In genomic region chr8:4252934-4253841, GRCm38 (mm10) we compare ENCODE assay signal across 8 mouse cellular contexts. TPM values are rescaled to one million over a fixed set of nuclear protein-coding genes. Genes with fewer than 3 reads are reported as not detected.
DNase-seq lines count a peak whose midpoint lies in the region; ATAC-seq lines count a peak whose summit lies in the region.

Gene Snapc2 (plus strand): TSS chr8:4253080.

- H3K9ac ChIP-seq in embryonic facial prominence, embryonic 14.5 days (ENCODE audit: low read depth, low read length): peak within 1 kb of the TSS; percentile 86
- H3K9ac ChIP-seq in kidney, embryonic 14.5 days (ENCODE audit: low read depth, low read length): peak within 1 kb of the TSS; percentile 88
- H3K9ac ChIP-seq in limb, embryonic 15.5 days: peak within 1 kb of the TSS; percentile 91

- peak; percentile 91 for ATAC-seq in embryonic facial prominence, embryonic 14.5 days (ENCODE audit: low read depth)
- peak; percentile 89 for ATAC-seq in kidney, embryonic 14.5 days (ENCODE audit: low FRiP score, low TSS enrichment)
- peak; percentile 88 for ATAC-seq in limb, embryonic 15.5 days (ENCODE audit: insufficient number of reproducible peaks, low FRiP score, low TSS enrichment, low read depth)

- peak within 1 kb of the TSS; percentile 80 for H3K4me2 ChIP-seq in embryonic facial prominence, embryonic 14.5 days (ENCODE audit: low read depth, low read length)
- peak within 1 kb of the TSS; percentile 58 for H3K4me2 ChIP-seq in kidney, embryonic 14.5 days (replicated peaks; ENCODE audit: low read depth, low read length)
- H3K4me2 ChIP-seq in limb, embryonic 15.5 days: peak within 1 kb of the TSS; percentile 83

- WGBS in embryonic facial prominence, embryonic 14.5 days: under 1% methylated on average over 42 of the region's 69 CpGs
- WGBS in kidney, embryonic 14.5 days: under 1% methylated on average over 69 of the region's 69 CpGs
- WGBS in limb, embryonic 15.5 days: under 1% methylated on average over 69 of the region's 69 CpGs

- peaks cover 18% of the 10 kb centered on the region for H3K4me1 ChIP-seq in embryonic facial prominence, embryonic 14.5 days (ENCODE audit: control insufficient read depth, insufficient read depth, low read length)
- peaks cover 21% of the 10 kb centered on the region for H3K4me1 ChIP-seq in kidney, embryonic 14.5 days (ENCODE audit: control insufficient read depth, insufficient read depth, low read length)
- peaks cover 49% of the 10 kb centered on the region for H3K4me1 ChIP-seq in limb, embryonic 15.5 days

- peak within 1 kb of the TSS; percentile 90 for H3K27ac ChIP-seq in embryonic facial prominence, embryonic 14.5 days (replicated peaks; ENCODE audit: low read depth, low read length)
- H3K27ac ChIP-seq in kidney, embryonic 14.5 days (ENCODE audit: low read depth, low read length): peak within 1 kb of the TSS; percentile 87
- H3K27ac ChIP-seq in limb, embryonic 15.5 days: peak within 1 kb of the TSS; percentile 96

- H3K9me3 ChIP-seq in embryonic facial prominence, embryonic 14.5 days (ENCODE audit: control insufficient read depth, low read length): no peaks in the 10 kb centered on the region
- no peaks in the 10 kb centered on the region for H3K9me3 ChIP-seq in kidney, embryonic 14.5 days (ENCODE audit: control insufficient read depth, low read length)
- H3K9me3 ChIP-seq in limb, embryonic 15.5 days: no peaks in the 10 kb centered on the region

- H3K36me3 ChIP-seq in embryonic facial prominence, embryonic 14.5 days (ENCODE audit: control insufficient read depth, insufficient read depth, low read length): peaks cover 46% of the 10 kb centered on the region
- H3K36me3 ChIP-seq in kidney, embryonic 14.5 days (ENCODE audit: control insufficient read depth, insufficient read depth, low read length): peaks cover 30% of the 10 kb centered on the region
- peaks cover 30% of the 10 kb centered on the region for H3K36me3 ChIP-seq in limb, embryonic 15.5 days

- peak within 1 kb of the TSS; percentile 77 for H3K4me3 ChIP-seq in embryonic facial prominence, embryonic 14.5 days (ENCODE audit: low read depth, low read length)
- peak within 1 kb of the TSS; percentile 91 for H3K4me3 ChIP-seq in kidney, embryonic 14.5 days (ENCODE audit: low read length)
- H3K4me3 ChIP-seq in limb, embryonic 15.5 days: peak within 1 kb of the TSS; percentile 96

- peak; percentile 99 for DNase-seq in 3T3-L1 (ENCODE audit: low read depth, low spot score)
- DNase-seq in adrenal gland, postnatal 4 days (ENCODE audit: low spot score in 2 of 2): peak; percentile 90 to 92
- peak; percentile 98 for DNase-seq in embryonic facial prominence, embryonic 14.5 days (ENCODE audit: low spot score)
- DNase-seq in heart, adult 8-10 months (ENCODE audit: low spot score): peak; percentile 96
- DNase-seq in monocyte, adult 2 months (ENCODE audit: low read depth in 1 of 2, low spot score in 2 of 2): peak; percentile 75 to 88
- DNase-seq in spleen, postnatal 36 days (ENCODE audit: low spot score in 2 of 2): peak; percentile 93 to 96

- no peaks in the 10 kb centered on the region for H3K27me3 ChIP-seq in embryonic facial prominence, embryonic 14.5 days (replicated peaks; ENCODE audit: control insufficient read depth, insufficient read depth, low read length)
- H3K27me3 ChIP-seq in kidney, embryonic 14.5 days (ENCODE audit: control insufficient read depth, insufficient read depth, low read length): no peaks in the 10 kb centered on the region
- no peaks in the 10 kb centered on the region for H3K27me3 ChIP-seq in limb, embryonic 15.5 days

RNA-seq across cellular contexts. Expression of gene Snapc2, which starts in this region (rescaled TPM):
- 10 to 100 TPM; 35.5 to 37.3 TPM for total RNA-seq in adrenal gland, postnatal 4 days (2021)
- polyA plus RNA-seq in embryonic facial prominence, embryonic 14.5 days (2014; fragmentation: Nextera tagmentation; extraction: Ambion mirVana): 45.0 and 50.6 TPM in 2 replicates
- total RNA-seq in heart, adult 8-10 months (2022): 10 to 100 TPM; 17.6 to 20.0 (median 19.3) TPM
- 61.9 and 63.6 TPM in 2 replicates for polyA plus RNA-seq in kidney, embryonic 14.5 days (2014; fragmentation: Nextera tagmentation; extraction: Ambion mirVana)
- polyA plus RNA-seq in limb, embryonic 15.5 days (2015; fragmentation: Nextera tagmentation; extraction: Ambion mirVana): 50.6 and 55.9 TPM in 2 replicates

Comparison
In these comparisons a context has a peak if more than half of its experiments do, and no peak if none do; other contexts are left out.
1. Peak in every context shown above with its lines: DNase-seq, ATAC-seq, H3K4me3 ChIP-seq and H3K27ac ChIP-seq.